Mouse (Mus musculus) cerebellum, adult 2 months (tissue): Measurements from ENCODE around the gene Enoph1.

Experiments
- CTCF ChIP-seq: fragments of 200-500 bp; IDR thresholded peaks from 2 replicates; pipeline ENCODE4 v1.5.1; 2011; ENCODE audit warnings: low read depth, mild to moderate bottlenecking, control low read depth, low read length, moderate library complexity, borderline replicate concordance; ENCODE audit not compliant: insufficient read depth
- POLR2A ChIP-seq: fragments of 200-500 bp; IDR thresholded peaks from 2 replicates; pipeline ENCODE4 v1.6.1; 2011; ENCODE audit warnings: low read length, control low read depth, borderline replicate concordance; ENCODE audit not compliant: insufficient read depth

GRCm38 (mm10) chr5:100058729-100059128, 18.9 kb downstream of the Enoph1 start:
- no peak for TF ChIP-seq POLR2A
- no peak for TF ChIP-seq CTCF
